Mouse (Mus musculus) R1 (cell line): Measurements from ENCODE around the gene Slitrk4.

Experiments
- DNase-seq: peaks from one replicate; pipeline ENCODE4 v3.0.0-alpha.2; 2018; ENCODE audit warnings: low read depth, low spot score

The Slitrk4 gene

GRCm38 (mm10) chrX:64276290-64277125, at the start of gene Slitrk4:
Gene Slitrk4 (minus strand): TSS chrX:64276996.
- peak; percentile 37 for DNase-seq

DNA sequence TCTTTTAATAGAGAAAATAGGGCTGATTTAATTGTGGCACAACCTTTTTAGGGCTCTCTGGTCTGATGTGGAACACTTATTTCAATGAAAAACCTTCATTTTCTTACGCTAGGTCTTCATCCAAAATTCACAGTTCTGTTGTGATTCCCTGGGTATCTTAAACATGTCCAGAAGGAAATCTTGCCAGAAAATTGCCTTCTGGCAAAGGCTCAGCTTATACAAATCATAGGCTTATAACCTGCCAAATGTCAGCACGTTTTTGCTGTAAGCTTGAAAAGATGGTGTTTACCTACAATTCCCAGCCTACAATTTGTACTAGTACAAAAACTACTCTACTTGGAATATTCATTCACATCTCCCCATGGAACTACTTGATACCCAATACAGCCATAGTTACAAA, 42.7 kb upstream of the Slitrk4 start:
- no peak for DNase-seq

- no peak for DNase-seq
Observed at GRCm38 (mm10) chrX:64277991-64278301, 1.1 kb upstream of the Slitrk4 start.

DNA sequence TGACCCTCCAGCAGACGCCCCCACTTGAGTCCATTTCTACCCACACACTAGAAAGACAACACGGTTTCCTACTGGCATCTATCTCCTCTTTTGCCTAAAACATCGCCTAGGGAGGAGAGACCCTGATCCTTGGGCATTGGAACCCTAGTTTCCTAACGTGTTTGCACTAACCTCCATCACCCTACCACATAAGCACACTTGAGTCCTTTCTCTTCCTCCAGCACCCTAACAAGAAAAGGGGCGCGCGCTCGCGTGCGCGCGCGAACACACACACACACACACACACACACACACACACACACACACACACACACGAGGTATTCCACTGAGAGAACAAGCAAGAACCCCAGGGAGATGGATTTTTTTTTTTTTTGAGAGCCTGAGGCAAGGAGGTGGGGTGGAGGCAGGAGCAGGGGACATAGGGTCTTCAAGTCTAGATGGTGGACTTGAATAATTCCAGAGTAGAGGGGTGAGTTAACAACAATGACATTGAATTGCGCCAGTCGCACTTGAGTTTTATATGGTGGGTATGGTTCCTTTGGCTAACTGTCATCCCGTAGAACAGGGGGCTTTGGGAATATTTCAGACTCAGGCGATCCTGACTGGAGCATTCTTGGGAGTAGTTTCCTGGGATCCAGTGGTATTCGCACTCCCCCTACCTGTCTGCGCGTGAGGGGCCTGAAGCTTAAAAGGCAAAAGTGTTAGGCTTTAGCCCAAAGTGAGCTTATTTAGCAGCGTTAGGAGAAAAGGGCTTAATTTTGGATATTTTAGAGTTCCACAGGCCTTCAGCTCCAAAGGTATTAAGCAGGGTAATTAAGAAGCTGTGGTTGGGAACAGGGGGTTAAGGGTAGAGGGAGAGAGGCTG, 562 bp upstream of the Slitrk4 start:
- DNase-seq: no peak

DNA sequence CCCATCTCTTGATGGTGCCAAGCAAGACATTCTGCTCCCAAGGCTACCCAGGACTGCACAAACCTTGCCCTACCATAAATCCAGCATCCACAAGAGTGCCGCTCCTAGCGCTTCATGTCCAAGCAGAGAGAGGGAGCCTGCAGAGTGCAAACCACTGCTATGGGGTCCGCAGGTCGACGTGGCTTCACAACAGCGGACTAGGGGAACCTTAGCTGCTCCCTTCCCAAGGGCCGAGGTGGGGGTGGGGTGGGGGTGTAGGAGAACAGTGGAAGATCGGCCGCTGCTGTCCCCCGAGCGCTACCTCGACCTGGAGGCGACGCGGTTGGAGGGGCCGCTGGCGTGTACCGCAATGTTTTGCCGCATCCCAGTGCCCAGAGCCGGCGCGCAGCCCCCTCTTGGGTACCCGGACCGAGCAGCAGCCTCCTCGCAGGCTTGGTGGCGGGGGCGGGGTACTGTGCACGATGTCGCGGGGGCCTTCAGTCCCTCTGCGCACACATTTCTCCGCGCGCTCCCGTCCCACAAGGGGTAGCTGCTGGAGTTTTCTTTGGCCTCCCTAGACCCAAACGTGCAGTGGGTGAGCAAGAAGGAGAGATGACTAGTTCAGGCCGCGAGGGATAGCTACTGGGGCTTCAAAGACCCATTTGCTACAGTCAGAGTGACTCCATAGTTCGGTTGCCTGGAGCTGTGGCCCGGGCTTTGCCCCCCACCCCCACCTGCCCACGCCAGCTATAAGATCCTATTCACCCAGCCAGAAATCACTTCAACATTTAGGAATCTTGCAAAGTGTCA, 1.1 kb downstream of the Slitrk4 start:
- peak; percentile 1 for DNase-seq

GRCm38 (mm10) chrX:64263481-64263880, 13.3 kb downstream of the Slitrk4 start:
- DNase-seq: no peak
